Mouse (Mus musculus) cerebellum, adult 2 months (tissue): ENCODE data around the gene Kcnk4.
A peak's percentile ranks its signal among the peaks of the same experiment; 100 is the strongest.

ENCODE experiments used
- CTCF ChIP-seq: fragments of 200-500 bp; IDR thresholded peaks from 2 replicates; pipeline ENCODE4 v1.5.1; 2011; ENCODE audit warnings: low read depth, mild to moderate bottlenecking, control low read depth, low read length, moderate library complexity, borderline replicate concordance; ENCODE audit not compliant: insufficient read depth
- POLR2A ChIP-seq: fragments of 200-500 bp; IDR thresholded peaks from 2 replicates; pipeline ENCODE4 v1.6.1; 2011; ENCODE audit warnings: low read length, control low read depth, borderline replicate concordance; ENCODE audit not compliant: insufficient read depth

DNA sequence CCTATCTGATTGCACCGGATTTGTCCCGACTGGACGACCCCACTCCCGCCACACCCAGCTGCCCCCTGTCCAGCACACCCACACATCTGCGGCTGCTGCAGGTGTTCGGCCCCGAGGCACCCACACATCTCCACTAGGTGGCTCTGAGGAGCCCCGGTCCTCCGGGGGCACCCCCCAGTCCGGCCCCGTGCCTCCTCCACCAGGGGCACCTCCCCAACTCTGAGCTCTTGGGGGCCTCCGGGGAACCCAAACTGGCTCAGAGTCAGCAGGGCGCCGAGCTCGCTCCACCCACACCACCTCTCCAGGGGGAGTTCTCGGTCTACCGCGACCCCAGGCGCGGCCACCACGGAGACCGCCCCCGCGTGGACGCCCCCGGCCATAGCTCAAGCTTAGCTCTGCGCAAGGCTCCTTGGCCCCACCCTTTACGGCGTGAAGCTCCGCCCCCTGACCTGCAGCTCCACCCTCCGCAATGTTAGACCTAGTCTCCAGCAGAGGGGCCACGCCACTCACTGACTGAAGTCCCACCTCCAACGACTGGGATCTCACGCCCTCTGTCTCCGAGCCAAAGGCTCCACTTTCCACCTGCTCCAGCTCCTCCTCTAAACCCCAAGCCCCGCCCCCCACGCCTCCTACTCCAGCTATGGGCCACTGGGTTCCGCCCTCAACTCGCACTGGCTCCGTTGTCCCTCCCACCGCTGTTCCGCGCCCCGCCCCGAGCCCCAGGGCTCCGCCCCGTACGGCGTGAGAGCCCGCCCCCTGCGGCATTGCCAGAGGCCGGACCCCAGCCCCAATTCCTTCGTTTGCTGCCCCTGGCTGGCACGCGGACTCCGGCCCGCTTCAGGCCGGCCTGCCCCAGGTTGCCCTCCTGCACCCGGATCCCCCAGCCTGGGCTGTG lies 45.4 kb upstream of the Kcnk4 start:
- peak; percentile 59 for TF ChIP-seq CTCF
- TF ChIP-seq POLR2A = no peak
